Mouse (Mus musculus): ENCODE results near the gene Rpl15.
A peak's percentile ranks its signal among the peaks of the same experiment; 100 is the strongest.
"Not testable (repeated sequence)": the region's sequence is repeated elsewhere in the genome, so short reads cannot be mapped to it uniquely, and the experiment has no call there.

The Rpl15 gene

DNA sequence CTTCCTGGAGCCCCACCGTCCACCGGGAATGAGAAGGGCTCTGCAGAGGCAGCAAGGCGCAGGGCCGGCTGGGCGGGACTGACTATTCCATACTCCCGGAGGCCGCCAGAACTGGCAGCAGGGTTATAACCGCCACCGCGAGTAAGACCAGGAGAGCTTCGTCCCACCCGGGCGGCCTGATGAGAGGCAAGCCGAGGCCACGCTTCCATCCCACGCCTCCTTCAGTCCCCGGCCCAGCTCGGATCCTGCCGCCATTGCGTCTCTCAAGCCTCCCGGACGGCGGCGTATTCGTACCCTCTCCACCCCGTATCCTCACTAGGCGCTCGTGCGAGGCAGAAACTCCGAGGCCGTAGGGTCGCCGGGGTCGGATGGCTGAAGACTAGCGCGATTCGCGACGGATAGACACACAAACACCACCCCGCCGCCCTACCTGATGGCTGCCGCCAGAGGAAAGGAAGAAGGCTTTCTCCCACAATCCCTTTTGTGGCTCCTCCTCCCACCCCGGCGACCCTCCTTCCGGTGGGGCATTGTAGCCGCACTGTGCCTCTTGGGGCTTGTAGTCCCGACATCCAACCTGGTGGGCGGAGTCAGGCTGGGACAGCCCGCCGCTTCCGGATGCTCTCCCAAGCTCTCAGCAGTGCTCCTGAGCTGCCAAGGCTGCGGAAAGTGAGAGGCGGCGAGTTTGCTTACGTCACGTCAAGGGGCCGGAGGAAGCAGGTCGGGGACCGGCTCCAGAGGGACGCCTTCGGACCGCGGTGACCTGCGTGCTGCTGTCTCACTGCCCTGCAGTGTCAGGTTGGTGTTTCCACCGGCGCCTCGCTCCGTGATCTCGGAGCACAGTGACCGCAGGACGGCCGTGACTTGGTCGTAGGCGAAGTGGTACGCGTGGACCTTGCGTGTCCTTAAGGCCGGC is at the start of gene Rpl15, which contains the start of gene Nkiras1:
Gene Rpl15 (minus strand): TSS at position 863 of the 913 bp plus-strand sequence.
Gene Nkiras1 (plus strand): TSS at position 608 of the 913 bp plus-strand sequence.
- peak; percentile 90 for DNase-seq (ENCODE audit: low spot score)

DNA sequence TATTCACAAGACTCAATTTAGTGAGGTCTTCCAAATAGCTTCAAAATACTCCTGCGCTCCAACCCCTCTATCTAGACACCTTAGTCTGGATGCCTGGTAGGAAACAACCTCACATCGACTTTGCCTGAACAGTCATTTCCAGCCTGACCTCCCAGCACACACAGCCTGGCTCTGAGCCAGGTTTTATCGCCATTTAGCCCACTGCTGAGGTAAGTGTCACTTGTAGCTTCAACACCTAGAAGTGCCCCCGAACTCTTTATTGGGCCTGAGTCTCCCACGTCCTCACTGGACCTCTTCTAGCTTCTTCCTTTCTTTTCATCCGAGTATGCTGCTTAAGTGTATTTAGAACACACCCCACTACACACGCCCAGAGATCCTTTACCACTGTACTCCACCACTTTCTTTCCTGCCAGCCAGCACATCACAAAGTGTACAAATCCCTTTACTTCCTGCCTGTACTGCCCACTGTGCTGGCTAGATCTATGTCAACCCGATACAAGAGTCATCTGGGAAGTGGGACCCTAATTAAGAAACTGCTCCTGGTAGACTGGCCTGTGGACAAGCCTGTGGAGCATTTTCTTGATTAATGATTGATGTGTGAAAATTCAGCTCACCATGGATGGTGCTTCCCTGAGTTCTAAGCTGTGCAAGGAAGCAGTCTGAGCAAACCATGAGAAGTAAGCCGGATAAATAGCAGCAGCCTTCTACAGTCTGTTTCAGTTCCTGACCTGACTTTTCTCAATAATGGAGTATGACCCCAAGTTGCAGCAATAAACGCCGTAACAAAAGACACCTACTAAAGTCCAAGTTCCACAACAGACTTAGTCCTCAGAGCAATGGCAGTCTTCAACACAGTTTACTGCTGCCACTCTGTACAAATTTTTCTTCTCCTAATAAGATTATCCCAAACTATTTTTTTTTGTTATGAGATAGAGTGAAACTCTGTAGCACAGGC is 46.5 kb upstream of the Rpl15 start:
- DNase-seq (ENCODE audit: low spot score): no peak

DNA sequence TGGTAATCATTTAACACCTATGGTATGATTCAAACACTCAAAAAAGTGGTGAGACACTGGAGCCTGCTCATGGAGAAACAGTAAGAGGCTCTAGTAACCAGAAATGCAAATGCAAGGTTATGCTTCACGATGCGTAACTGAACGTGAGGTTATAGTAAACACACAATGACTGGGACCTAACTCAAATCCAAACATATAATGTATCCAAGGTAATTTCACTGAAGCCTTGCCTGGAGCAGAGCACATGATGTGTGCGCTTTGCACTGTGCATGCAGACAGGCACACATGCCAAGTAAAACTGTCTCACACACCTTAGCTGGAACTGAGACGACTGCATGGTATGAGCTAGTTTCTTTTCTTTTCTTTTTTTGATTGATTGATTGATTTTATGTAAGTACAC is 33.0 kb upstream of the Rpl15 start:
- no peak for DNase-seq (ENCODE audit: low spot score)

- DNase-seq (ENCODE audit: low spot score): peak; percentile 27
Observed at GRCm38 (mm10) chr14:18303262-18303661, 32.1 kb upstream of the Rpl15 start.

- DNase-seq (ENCODE audit: low spot score): no peak
Observed at GRCm38 (mm10) chr14:18302750-18303149, 31.6 kb upstream of the Rpl15 start.

GRCm38 (mm10) chr14:18301591-18301990 is 30.4 kb upstream of the Rpl15 start:
- DNase-seq (ENCODE audit: low spot score): no peak

- no peak for DNase-seq (ENCODE audit: low spot score)
Observed at GRCm38 (mm10) chr14:18300676-18301075, 29.5 kb upstream of the Rpl15 start.

GRCm38 (mm10) chr14:18298874-18299273 is 27.7 kb upstream of the Rpl15 start:
- no peak for DNase-seq (ENCODE audit: low spot score)

- DNase-seq (ENCODE audit: low spot score): no peak
Observed at GRCm38 (mm10) chr14:18297441-18297840, 26.2 kb upstream of the Rpl15 start.

GRCm38 (mm10) chr14:18292578-18292977 is 21.4 kb upstream of the Rpl15 start:
- DNase-seq (ENCODE audit: low spot score): no peak

- DNase-seq (ENCODE audit: low spot score): no peak
Observed at GRCm38 (mm10) chr14:18292111-18292510, 20.9 kb upstream of the Rpl15 start.

- DNase-seq (ENCODE audit: low spot score): no peak
Observed at GRCm38 (mm10) chr14:18287391-18287790, 16.2 kb upstream of the Rpl15 start.

- no peak for DNase-seq (ENCODE audit: low spot score)
Observed at GRCm38 (mm10) chr14:18286441-18286840, 15.2 kb upstream of the Rpl15 start.

DNA sequence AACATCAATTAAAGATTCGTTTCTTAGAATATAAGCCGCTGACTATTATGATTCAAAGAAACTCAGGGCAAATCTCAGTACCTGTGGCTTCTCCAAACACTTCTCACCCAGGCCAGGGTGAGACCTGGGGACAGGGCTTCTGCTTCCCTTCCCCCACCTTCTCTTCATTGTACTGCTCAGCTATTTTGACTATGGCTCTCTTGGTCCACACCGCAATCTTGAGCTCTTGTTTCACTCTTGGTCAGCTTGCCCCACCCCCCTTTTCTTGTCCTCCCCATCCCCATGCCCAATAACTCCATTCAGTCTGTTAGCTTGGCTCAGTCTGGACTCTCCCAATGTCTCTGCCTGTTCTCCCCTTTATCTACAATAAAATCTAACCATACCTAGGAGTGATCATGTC is 14.3 kb upstream of the Rpl15 start:
- DNase-seq (ENCODE audit: low spot score): no peak

GRCm38 (mm10) chr14:18284581-18284980 is 13.4 kb upstream of the Rpl15 start:
- DNase-seq (ENCODE audit: low spot score): peak; percentile 35

DNA sequence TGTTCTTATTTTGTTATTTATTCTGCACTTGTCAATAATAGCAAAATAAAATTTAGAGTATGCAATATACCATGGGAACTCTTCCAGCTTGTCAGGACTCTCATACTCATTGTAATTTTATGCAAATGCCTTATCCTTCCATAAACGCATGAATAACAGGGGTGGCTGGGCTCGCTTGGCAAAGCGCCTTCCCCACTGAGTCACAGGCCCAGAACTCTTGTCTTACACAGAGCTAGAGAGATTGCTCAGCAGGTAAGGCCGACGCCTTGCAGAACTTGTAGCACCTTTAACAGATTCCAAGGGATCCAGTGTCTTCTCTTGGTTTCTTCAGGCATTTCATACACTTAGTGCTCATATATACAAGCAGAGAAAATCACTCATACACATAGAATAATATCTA is 9.2 kb upstream of the Rpl15 start:
- DNase-seq (ENCODE audit: low spot score): no peak

DNA sequence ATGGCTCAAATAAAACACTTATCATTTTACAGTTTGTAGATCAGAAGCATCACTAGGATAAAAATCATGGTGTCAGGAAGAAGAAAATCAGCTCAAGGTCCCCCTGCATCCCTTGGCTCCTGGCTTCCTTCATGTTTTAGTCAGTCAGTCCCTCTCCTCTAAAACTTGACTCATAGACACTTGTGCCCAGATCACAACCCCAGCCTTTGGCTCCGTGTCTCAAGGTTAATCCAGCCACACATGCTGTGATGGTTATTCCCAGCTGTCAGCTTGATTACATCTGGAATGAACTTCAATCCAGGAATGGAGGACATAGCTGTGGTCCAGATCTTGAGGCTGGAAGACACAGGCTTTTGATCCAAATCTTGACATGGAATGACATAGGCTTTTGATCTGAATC is 3.3 kb upstream of the Rpl15 start:
- no peak for DNase-seq (ENCODE audit: low spot score)

- DNase-seq (ENCODE audit: low spot score): no peak
Observed at GRCm38 (mm10) chr14:18271666-18272065, 475 bp upstream of the Rpl15 start.

DNA sequence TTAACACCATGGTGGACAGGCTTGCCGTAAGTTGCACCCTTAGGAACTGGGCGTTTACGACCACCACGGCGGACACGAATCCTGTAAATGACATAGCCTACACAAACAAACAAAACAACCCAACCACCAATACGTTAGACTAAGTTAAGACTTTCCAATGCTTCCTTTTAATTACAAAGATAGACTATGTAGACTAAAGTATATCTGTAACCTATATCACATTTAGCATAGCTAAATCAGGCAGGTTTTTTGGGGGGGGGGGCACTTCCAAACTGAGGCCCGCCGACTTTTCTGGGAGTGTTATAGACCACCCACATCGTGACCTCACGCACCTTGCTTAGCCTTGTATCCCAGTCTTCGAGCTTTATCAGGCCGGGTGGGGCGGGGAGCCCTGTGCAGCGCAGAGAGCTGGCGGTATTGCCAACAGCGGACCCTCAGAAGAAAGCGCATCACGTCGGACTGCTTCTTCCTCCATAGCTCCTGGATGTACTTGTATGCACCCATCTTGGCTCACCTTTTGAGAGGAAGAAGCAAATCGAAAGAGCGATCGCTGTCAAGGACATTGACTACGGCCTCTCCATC is 1.2 kb downstream of the Rpl15 start:
- not testable (repeated sequence) for DNase-seq (ENCODE audit: low spot score)

DNA sequence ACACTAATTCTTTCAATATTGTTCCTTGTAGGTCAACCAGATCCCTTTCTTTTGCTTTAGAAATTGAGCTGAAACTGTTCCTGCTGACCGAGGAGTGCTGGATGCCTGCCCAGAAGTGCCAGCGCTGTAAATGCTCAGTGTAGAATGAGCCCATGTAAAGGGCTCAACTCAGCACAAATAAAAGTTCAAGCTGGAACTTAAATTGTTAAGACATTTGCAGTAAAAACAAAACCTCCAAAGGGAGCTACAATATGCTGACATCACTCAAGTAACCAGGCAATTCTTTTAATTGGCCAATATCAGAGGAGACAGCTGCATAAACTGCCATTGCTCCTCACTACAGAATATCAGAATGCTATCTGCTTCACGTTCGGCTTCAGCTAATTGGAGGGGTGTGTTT is 7.8 kb downstream of the Rpl15 start:
- DNase-seq (ENCODE audit: low spot score): no peak

- DNase-seq (ENCODE audit: low spot score): no peak
Observed at GRCm38 (mm10) chr14:18261203-18261602, 10.0 kb downstream of the Rpl15 start.

- DNase-seq (ENCODE audit: low spot score): no peak
Observed at GRCm38 (mm10) chr14:18242638-18243130, 28.5 kb downstream of the Rpl15 start.
